Mouse (Mus musculus) embryonic facial prominence, embryonic 12.5 days (tissue): ENCODE data around the gene Snrpa. TPM values are rescaled to one million over a fixed set of nuclear protein-coding genes. Genes with fewer than 3 reads are reported as not detected.

ENCODE experiments used
- ATAC-seq: fragments of 200-750 bp; cut with Nextera tagmentation; 2 replicates; pipeline ENCODE4 v1.8.0; 2017; ENCODE audit not compliant: insufficient number of reproducible peaks, insufficient read depth, low FRiP score, low TSS enrichment
- H3K27ac ChIP-seq: fragments of 300-500 bp; sonication (generic); 2 replicates; pipeline ENCODE4 v1.5.1; 2016; ENCODE audit warnings: mild to moderate bottlenecking
- H3K27me3 ChIP-seq: fragments of 300-500 bp; sonication (generic); 2 replicates; pipeline ENCODE4 v1.6.1; 2016; ENCODE audit warnings: mild to moderate bottlenecking, moderate library complexity
- H3K36me3 ChIP-seq: fragments of 300-500 bp; sonication (generic); 2 replicates; pipeline ENCODE4 v1.6.1; 2016; ENCODE audit warnings: mild to moderate bottlenecking
- H3K4me1 ChIP-seq: fragments of 300-500 bp; sonication (generic); 2 replicates; pipeline ENCODE4 v1.6.1; 2016
- H3K4me2 ChIP-seq: fragments of 300-500 bp; sonication (generic); replicated peaks from 2 replicates; pipeline ENCODE4 v1.6.1; 2016; ENCODE audit warnings: mild to moderate bottlenecking, moderate library complexity
- H3K4me3 ChIP-seq: fragments of 300-500 bp; sonication (generic); 2 replicates; pipeline ENCODE4 v1.5.1; 2016; ENCODE audit warnings: mild to moderate bottlenecking
- H3K9ac ChIP-seq: fragments of 300-500 bp; sonication (generic); 2 replicates; pipeline ENCODE4 v1.6.1; 2016; ENCODE audit warnings: mild to moderate bottlenecking, moderate library complexity
- H3K9me3 ChIP-seq: fragments of 300-500 bp; sonication (generic); 2 replicates; pipeline ENCODE4 v1.6.1; 2016; ENCODE audit warnings: mild to moderate bottlenecking, moderate library complexity
- WGBS: fragments of 180-500 bp; shearing (Covaris S2); methylation state at CpG from one replicate; pipeline ENCODE4 v1.1.7; 2016; 5-methylcytosine and 5-hydroxymethylcytosine counted together
- polyA plus RNA-seq: library from polyadenylated mRNA; unstranded; fragments of >200 nt; fragmentation: Nextera tagmentation; extraction: Ambion mirVana; gene quantifications from 2 replicates; pipeline ENCODE4 v1.2.1, GENCODE M21; 2016

The Snrpa gene
- polyA plus RNA-seq, 1 experiment from 2014 or later: 293 TPM

DNA sequence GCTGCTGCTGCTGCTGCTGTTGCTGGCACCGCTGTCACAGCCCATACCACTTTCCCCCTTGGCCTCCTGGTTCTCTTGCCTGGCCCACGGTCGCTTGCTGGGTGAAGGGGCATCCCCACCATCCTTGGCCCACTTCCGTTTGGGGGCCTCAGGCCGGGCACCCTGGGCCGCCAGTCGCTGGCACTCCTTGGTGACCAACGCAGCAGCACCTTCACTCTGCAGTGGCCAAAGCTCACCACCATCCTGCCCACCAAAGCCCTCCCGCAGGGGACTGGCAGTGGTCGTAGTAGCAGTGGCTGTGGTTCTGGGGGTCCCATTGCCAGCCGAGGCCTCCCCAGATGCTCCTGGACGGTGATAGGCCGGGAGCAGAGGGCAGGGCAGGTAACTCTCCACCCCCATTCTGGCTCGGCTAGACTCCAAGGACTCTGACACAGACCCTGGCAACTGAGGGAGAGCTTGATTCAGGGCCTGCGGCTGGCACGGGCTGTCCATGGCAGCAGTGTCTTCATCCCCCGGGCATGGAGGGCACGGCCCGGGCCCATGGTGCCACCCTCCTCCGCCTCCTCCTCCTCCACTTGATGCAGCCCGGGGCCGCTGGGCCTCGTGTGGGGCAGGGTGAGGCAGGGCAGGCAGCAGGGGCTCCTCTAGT, 30.9 kb downstream of the Snrpa start:
- Histone ChIP-seq H3K9me3 (no peaks in the 10 kb centered on the region), H3K4me2 (peak overlapping the region; percentile 76), H3K9ac (peak overlapping the region; percentile 77), H3K27ac (no peak overlapping the region), H3K36me3 (peaks cover 52% of the 10 kb centered on the region), H3K4me3 (peak overlapping the region; percentile 77), H3K4me1 (peaks cover 60% of the 10 kb centered on the region), H3K27me3 (no peaks in the 10 kb centered on the region)
- no peak; the same call in 1 of the 2 replicates for ATAC-seq
- 76% methylated on average over 23 of the region's 23 CpGs for WGBS

DNA sequence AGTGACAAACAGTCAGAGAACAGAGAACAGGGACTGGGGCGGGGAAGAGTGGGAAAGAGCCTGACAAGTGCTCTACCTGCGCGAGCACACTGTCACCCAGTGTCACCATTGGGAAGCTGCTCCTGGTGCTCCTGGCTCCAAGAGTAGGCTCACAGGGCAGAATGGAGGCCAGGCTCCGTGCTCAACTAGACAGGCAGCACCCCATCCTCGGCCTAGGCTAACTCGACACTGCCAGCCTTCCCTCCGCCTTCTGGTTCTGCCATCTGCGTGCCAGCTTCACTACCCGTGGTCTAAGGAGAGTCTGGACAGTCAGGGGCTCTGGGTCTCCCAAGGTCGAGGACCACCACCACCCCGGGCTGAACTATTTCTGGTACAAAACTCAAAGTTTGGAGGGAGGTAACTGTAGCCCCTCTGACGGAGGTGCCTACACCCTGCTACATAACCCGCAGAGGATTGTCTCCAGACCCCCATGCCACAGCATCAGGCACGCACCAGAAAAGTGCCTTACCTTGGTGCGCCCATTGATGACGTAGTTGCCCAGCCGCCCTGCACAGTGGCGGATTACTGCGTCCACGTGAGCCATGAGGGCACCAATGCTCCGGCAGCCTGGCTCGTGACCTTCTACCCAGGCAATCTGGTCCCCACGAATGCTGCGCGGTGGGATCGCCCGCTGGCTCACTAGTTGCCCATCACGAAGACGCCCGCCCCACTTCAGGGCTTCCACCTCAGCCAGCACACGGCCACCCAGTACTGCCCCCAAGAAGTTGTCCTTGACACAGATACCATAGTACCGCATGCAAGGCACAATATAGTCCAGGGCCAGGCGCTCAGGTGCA, 31.7 kb downstream of the Snrpa start:
- Histone ChIP-seq H3K27ac (no peak overlapping the region), H3K9ac (peak overlapping the region; percentile 77), H3K9me3 (no peaks in the 10 kb centered on the region), H3K36me3 (peaks cover 51% of the 10 kb centered on the region), H3K4me3 (peak overlapping the region; percentile 77), H3K4me2 (peak overlapping the region; percentile 76), H3K4me1 (peaks cover 63% of the 10 kb centered on the region), H3K27me3 (no peaks in the 10 kb centered on the region)
- 85% methylated on average over 33 of the region's 33 CpGs for WGBS
- no peak for ATAC-seq

DNA sequence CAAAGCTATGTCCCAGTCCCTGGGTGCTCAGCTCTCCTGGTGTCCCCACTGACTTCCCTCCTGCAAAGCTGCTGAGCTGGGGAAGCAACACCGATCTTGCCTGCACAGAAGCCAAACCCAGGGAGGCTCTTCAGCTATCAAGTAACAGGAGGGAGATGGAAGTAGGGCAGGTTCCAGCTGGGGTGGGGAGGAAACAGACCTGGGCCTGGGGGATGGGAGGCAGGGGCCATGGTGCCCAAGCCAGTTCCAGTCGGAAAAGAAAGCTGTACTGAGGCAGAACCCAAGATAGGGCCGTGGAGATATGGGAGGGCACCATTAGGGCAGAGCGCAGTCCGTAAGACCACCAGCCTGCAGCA, 32.6 kb downstream of the Snrpa start:
- Histone ChIP-seq H3K27me3 (no peaks in the 10 kb centered on the region), H3K36me3 (peaks cover 57% of the 10 kb centered on the region), H3K4me3 (peak overlapping the region; percentile 11; the same call in 1 of the 2 replicates), H3K27ac (0 out of 2 replicates have a peak overlapping the region, but pooled peaks have one; percentile 0), H3K9me3 (no peaks in the 10 kb centered on the region), H3K4me1 (peaks cover 63% of the 10 kb centered on the region), H3K4me2 (peak overlapping the region; percentile 76), H3K9ac (peak overlapping the region; percentile 77)
- WGBS: 79% methylated on average over 5 of the region's 5 CpGs
- no peak for ATAC-seq

DNA sequence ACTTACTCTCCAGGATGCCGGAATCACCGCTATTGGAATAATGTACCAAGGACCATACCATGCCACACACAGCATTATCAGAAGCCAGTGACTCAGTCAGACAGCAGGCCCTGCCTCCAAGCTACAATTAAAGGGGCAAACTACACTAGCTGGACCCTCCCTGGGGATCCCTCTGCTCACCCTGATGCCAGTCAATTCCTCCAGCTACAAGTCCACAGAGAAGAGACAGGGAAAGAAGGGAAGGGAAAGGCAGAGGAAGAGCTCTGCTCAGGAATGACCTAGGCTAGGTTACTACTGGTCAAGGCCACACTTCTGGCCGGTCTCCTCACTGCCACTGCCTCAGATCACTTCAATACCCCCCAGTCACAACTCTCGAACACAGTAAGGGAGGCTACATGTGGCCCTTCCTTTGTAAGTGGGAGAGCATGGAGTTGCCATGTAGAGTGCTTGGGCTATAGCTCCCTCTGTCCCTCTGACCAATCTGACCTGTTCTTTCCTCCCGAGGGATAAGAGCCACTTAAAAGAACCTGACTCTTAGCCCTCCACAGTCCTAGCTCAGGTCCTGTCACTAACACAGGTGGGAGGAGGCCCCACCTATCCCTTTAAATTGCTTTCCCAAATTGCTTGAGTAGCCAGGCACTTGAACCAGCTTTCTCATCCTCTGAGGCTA, 33.2 kb downstream of the Snrpa start:
- no peaks in the 10 kb centered on the region for H3K27me3 ChIP-seq
- ATAC-seq: no peak
- peaks cover 60% of the 10 kb centered on the region for H3K36me3 ChIP-seq
- peak overlapping the region; percentile 12; the same call in 1 of the 2 replicates for H3K9ac ChIP-seq
- H3K4me2 ChIP-seq: peak overlapping the region; percentile 76
- H3K9me3 ChIP-seq: no peaks in the 10 kb centered on the region
- H3K27ac ChIP-seq: 0 out of 2 replicates have a peak overlapping the region, but pooled peaks have one; percentile 0
- peaks cover 63% of the 10 kb centered on the region for H3K4me1 ChIP-seq
- H3K4me3 ChIP-seq: peak overlapping the region; percentile 11; the same call in 1 of the 2 replicates
- WGBS: 86% methylated on average over 5 of the region's 5 CpGs

DNA sequence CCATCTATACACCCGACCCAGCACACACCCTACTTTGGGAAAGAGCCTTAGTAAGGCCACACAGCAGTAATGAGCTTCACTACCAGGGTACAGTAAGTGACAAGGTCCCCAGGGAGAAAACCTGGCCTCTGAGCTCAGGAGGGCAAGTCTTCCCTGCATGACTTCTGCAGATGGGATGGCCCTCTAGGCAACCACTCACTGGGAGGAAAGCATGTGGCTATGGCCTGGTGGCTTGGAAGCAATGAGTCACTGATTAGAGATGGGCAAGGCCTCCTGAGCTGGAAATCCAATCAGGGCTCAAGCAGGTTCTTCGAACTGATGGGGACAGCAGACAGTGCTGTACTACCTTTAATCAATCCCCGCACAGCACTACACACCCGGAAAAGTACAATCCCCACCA, 34.3 kb downstream of the Snrpa start:
- no peak overlapping the region for H3K27ac ChIP-seq
- no peak overlapping the region for H3K4me2 ChIP-seq
- peaks cover 58% of the 10 kb centered on the region for H3K4me1 ChIP-seq
- H3K4me3 ChIP-seq: no peak overlapping the region
- H3K9me3 ChIP-seq: no peaks in the 10 kb centered on the region
- H3K36me3 ChIP-seq: peaks cover 69% of the 10 kb centered on the region
- no peaks in the 10 kb centered on the region for H3K27me3 ChIP-seq
- 86% methylated on average over 4 of the region's 4 CpGs for WGBS
- ATAC-seq: no peak
- H3K9ac ChIP-seq: no peak overlapping the region

DNA sequence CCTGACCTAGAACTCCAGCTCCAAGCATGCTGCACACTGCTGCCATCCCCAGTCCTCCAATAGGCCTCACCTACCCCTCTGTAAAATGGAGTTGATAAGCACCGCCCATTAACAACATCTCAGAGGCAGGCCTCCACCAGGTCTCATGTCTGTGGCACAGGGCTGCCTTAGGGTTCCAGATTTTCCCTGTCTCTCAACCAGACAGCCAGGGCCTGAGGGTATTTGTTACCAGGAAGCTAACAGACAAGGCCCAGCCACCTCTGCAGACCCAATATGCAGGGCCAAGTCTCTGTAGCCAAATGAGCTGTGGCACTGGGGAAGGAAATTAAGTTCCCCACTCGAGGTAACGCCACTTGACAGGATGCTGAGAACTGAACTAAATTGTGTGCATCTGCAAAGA, 35.1 kb downstream of the Snrpa start:
- Histone ChIP-seq H3K4me1 (peaks cover 58% of the 10 kb centered on the region), H3K9me3 (no peaks in the 10 kb centered on the region), H3K27me3 (no peaks in the 10 kb centered on the region), H3K27ac (no peak overlapping the region), H3K9ac (0 out of 2 replicates have a peak overlapping the region, but pooled peaks have one; percentile 19), H3K4me3 (no peak overlapping the region), H3K36me3 (peaks cover 69% of the 10 kb centered on the region), H3K4me2 (no peak overlapping the region)
- 82% methylated on average over 3 of the region's 3 CpGs for WGBS
- ATAC-seq: no peak

DNA sequence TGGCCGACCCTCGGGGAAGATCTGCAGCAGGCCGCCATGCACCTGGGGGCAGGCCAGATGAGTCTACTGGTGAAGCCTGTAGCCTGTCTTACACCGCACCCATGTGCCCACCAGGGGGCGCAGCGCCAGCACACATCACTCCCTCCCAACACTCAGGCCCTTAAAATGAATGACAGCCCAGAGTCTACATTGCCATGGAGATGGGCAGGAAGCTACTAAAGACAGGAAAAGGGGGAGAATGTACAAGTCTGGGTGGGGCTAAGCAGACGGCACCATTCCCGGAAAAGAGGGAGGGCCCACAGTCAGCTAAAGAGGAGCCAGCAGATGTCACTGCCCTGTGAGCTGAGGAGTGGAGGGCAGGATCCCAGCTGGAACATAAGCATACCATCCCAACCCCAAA, 36.2 kb downstream of the Snrpa start:
- H3K27me3 ChIP-seq: no peaks in the 10 kb centered on the region
- peaks cover 65% of the 10 kb centered on the region for H3K36me3 ChIP-seq
- H3K4me2 ChIP-seq: no peak overlapping the region
- H3K4me1 ChIP-seq: peaks cover 50% of the 10 kb centered on the region
- 0 out of 2 replicates have a peak overlapping the region, but pooled peaks have one; percentile 46 for H3K27ac ChIP-seq
- 16% methylated on average over 8 of the region's 8 CpGs for WGBS
- no peaks in the 10 kb centered on the region for H3K9me3 ChIP-seq
- no peak overlapping the region for H3K9ac ChIP-seq
- peak; percentile 75 for ATAC-seq
- no peak overlapping the region for H3K4me3 ChIP-seq

DNA sequence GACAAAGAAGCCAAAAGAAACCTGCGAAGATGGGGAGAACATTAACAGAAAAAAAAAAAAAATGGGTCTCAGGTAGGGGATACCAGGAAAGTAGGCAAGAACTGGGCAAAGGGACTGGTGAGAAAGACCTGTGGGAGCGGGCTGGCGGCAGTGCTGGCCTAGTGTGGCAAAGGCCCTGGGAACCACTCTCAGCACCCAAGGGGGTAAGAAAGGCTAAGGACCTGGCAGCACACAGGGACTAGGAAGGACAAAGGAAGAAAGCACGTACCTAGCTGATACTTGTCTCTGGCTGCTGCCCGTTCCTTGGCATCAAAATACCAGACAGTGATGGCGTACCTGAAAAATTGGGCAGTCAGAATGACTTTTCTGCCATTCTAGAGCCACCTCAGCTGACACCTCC, 36.8 kb downstream of the Snrpa start:
- Histone ChIP-seq H3K9ac (no peak overlapping the region), H3K9me3 (no peaks in the 10 kb centered on the region), H3K27ac (no peak overlapping the region), H3K36me3 (peaks cover 59% of the 10 kb centered on the region), H3K27me3 (no peaks in the 10 kb centered on the region), H3K4me1 (peaks cover 44% of the 10 kb centered on the region), H3K4me2 (no peak overlapping the region), H3K4me3 (no peak overlapping the region)
- WGBS: 94% methylated on average over 6 of the region's 6 CpGs
- no peak for ATAC-seq

DNA sequence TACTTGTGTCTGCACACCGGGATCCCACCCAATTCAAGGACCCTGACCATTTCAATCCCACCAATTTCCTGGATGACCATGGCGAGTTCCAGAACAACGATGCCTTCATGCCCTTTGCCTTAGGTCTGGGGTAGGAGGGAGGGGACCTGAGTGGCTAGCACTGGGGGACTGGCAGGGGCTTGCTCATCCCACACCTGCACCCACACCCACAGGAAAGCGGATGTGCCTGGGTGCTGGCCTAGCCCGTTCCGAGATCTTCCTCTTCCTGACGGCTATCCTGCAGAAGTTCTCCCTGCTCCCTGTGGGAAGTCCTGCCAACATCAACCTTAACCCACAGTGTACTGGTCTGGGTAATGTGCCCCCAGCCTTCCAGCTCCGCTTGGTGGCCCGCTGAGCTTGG, 37.9 kb downstream of the Snrpa start:
- H3K4me3 ChIP-seq: no peak overlapping the region
- 95% methylated on average over 9 of the region's 9 CpGs for WGBS
- H3K4me2 ChIP-seq: no peak overlapping the region
- H3K9me3 ChIP-seq: no peaks in the 10 kb centered on the region
- H3K36me3 ChIP-seq: peaks cover 49% of the 10 kb centered on the region
- peaks cover 37% of the 10 kb centered on the region for H3K4me1 ChIP-seq
- ATAC-seq: no peak
- H3K9ac ChIP-seq: no peak overlapping the region
- H3K27me3 ChIP-seq: no peaks in the 10 kb centered on the region
- no peak overlapping the region for H3K27ac ChIP-seq

DNA sequence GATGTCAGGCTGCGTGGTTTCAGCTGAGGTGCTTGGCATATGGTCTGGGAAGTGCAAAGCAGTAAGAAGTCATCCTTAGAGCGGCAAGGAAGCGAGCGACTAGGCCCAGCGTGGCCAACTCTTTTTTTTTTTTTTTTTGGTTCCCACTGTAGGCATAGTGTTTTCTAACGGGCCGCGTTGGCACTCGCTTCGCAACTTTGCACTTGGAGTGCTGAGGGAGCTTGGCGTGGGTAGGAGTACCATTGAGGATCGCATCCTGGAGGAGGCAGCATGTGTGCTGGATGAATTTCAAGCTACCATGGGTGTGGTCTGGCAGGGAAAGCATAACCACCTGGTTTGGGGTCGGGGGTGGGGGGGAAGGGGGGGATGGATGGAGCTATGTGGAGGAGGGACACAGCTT, 40.1 kb downstream of the Snrpa start:
- Histone ChIP-seq H3K9ac (no peak overlapping the region), H3K4me1 (peaks cover 16% of the 10 kb centered on the region; the same call in 1 of the 2 replicates), H3K27ac (no peak overlapping the region), H3K4me2 (no peak overlapping the region), H3K36me3 (peaks cover 29% of the 10 kb centered on the region), H3K9me3 (no peaks in the 10 kb centered on the region), H3K4me3 (no peak overlapping the region), H3K27me3 (no peaks in the 10 kb centered on the region)
- 81% methylated on average over 13 of the region's 13 CpGs for WGBS
- no peak for ATAC-seq

DNA sequence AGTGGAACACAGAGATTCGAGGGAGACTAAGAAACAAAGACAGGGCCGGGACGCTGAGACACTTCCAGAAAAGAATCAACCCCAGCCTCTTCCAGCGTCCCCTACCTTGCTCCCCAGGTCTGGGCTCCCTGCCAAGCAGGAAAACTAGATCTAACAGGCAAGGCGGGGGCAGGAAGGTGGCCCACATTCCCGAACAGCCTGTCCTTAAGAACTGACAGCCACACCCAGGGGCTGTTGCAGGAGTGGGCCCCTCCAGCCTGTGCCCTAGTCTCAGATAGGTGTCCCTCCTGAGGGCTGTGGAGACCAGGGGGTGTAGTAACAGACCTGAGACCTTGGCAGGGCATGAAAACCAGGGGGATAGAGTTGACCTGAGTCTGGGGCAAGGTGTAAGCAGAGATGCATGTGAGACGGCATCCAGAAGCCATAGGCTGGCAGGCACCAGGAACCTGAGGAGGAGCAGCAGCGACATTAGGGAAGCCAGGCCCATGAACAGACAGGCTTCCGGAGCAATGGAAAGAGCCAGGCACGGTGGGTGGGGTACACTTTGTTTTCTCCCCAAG, 42.8 kb downstream of the Snrpa start, which contains the start of gene Cyp2t4:
Cyp2t4 (plus strand) TSS at position 510 of the 560 bp plus-strand sequence.
- 0 out of 2 replicates have a peak within 1 kb of the TSS, but pooled peaks have one; percentile 60 for H3K27ac ChIP-seq

More for the DNA sequence above, 42.8 kb downstream of the Snrpa start, which contains the start of gene Cyp2t4:
- 60% methylated on average over 10 of the region's 10 CpGs for WGBS
- Histone ChIP-seq H3K36me3 (peaks cover 12% of the 10 kb centered on the region), H3K9ac (no peak within 1 kb of the TSS), H3K4me1 (peaks cover 5% of the 10 kb centered on the region; the same call in 1 of the 2 replicates), H3K9me3 (no peaks in the 10 kb centered on the region), H3K4me2 (no peak within 1 kb of the TSS), H3K4me3 (no peak within 1 kb of the TSS), H3K27me3 (no peaks in the 10 kb centered on the region)
- peak; percentile 13; the same call in 1 of the 2 replicates for ATAC-seq
